Mouse (Mus musculus) gastrocnemius, adult 2 months (tissue): ENCODE measurements at regions not wholly inside any gene's neighbourhood (a gene's known extent, or its start where the extent isn't known, plus 50 kb on each side); places are given as distances from the start of the nearest gene placed in this dataset.
A peak's percentile ranks its signal among the peaks of the same experiment; 100 is the strongest.

Experiments used
- DNase-seq: peaks from one replicate; pipeline ENCODE4 v3.0.0; 2022
- H3K27ac ChIP-seq: fragments of 200-600 bp; 2 replicates; pipeline ENCODE4 v1.8.1; 2022; ENCODE audit warnings: mild to moderate bottlenecking
- H3K4me3 ChIP-seq: fragments of 200-600 bp; 2 replicates; pipeline ENCODE4 v1.8.1; 2022; ENCODE audit warnings: mild to moderate bottlenecking, moderate library complexity
- CTCF ChIP-seq: fragments of 200-600 bp; IDR thresholded peaks from 2 replicates; pipeline ENCODE4 v1.8.1; 2022; ENCODE audit warnings: antibody characterized with exemption, mild to moderate bottlenecking, moderate library complexity
- intact Hi-C: fragments of 180-260 bp; cut with DNase I; formaldehyde crosslinking; loops from one replicate; pipeline ENCODE4 v1.15.1; 2025

GRCm38 (mm10) chr13:37483010-37483855 is 138.2 kb downstream of the Ly86 start:
- Histone ChIP-seq H3K27ac (peak overlapping the region; percentile 93), H3K4me3 (peak overlapping the region; percentile 68)
- TF ChIP-seq CTCF: peak; percentile 32
- intact Hi-C loops: loop anchor here (2.0 kb wide), 1 partner anchor 26 kb away; no protein-coding TSS in a partner anchor
- peak; percentile 74 for DNase-seq

- intact Hi-C loops: loop anchor here (5.0 kb wide), 1 partner anchor 48 kb away; no protein-coding TSS in a partner anchor
- TF ChIP-seq CTCF: no peak
- no peak for DNase-seq
- no peak overlapping the region for H3K4me3 ChIP-seq
- H3K27ac ChIP-seq: peak overlapping the region; percentile 68
Observed at GRCm38 (mm10) chr13:37484631-37485030, 139.6 kb downstream of the Ly86 start.

- intact Hi-C loops: no loop called here
- Histone ChIP-seq H3K4me3 (no peak overlapping the region), H3K27ac (peak overlapping the region; percentile 43; the same call in 1 of the 2 replicates)
- TF ChIP-seq CTCF: no peak
- peak; percentile 31 for DNase-seq
Observed at GRCm38 (mm10) chr13:37492115-37493001, 147.3 kb downstream of the Ly86 start.

- no peak overlapping the region for H3K27ac ChIP-seq
- H3K4me3 ChIP-seq: no peak overlapping the region
- no peak for TF ChIP-seq CTCF
- no peak for DNase-seq
- intact Hi-C loops: no loop called here
Observed at GRCm38 (mm10) chr13:37493331-37493730, 148.3 kb downstream of the Ly86 start.

GRCm38 (mm10) chr13:37495272-37495932 is 150.4 kb downstream of the Ly86 start:
- no peak overlapping the region for H3K4me3 ChIP-seq
- peak; percentile 27 for DNase-seq

GRCm38 (mm10) chr13:37497986-37498385 is 153.0 kb downstream of the Ly86 start:
- Histone ChIP-seq H3K27ac (no peak overlapping the region), H3K4me3 (no peak overlapping the region)
- intact Hi-C loops: no loop called here
- no peak for DNase-seq
- no peak for TF ChIP-seq CTCF

More at GRCm38 (mm10) chr13:37495272-37495932, 150.4 kb downstream of the Ly86 start:
- H3K27ac ChIP-seq: 0 out of 2 replicates have a peak overlapping the region, but pooled peaks have one; percentile 24
- TF ChIP-seq CTCF: no peak
- intact Hi-C loops: no loop called here

GRCm38 (mm10) chr13:37500668-37501286 is 155.8 kb downstream of the Ly86 start:
- Histone ChIP-seq H3K4me3 (no peak overlapping the region), H3K27ac (no peak overlapping the region)
- intact Hi-C loops: no loop called here
- DNase-seq: no peak
- no peak for TF ChIP-seq CTCF

GRCm38 (mm10) chr13:37503449-37503848 is 158.4 kb downstream of the Ly86 start:
- DNase-seq: no peak
- intact Hi-C loops: no loop called here
- Histone ChIP-seq H3K27ac (no peak overlapping the region), H3K4me3 (no peak overlapping the region)
- no peak for TF ChIP-seq CTCF

- TF ChIP-seq CTCF: no peak
- DNase-seq: no peak
- Histone ChIP-seq H3K4me3 (no peak overlapping the region), H3K27ac (peak overlapping the region; percentile 6; the same call in 1 of the 2 replicates)
- intact Hi-C loops: no loop called here
Observed at GRCm38 (mm10) chr13:37503898-37504297, 158.9 kb downstream of the Ly86 start.

- DNase-seq: no peak
- TF ChIP-seq CTCF: no peak
- no peak overlapping the region for H3K4me3 ChIP-seq
- peak overlapping the region; percentile 6; the same call in 1 of the 2 replicates for H3K27ac ChIP-seq
- intact Hi-C loops: no loop called here
Observed at GRCm38 (mm10) chr13:37504373-37504772, 159.4 kb downstream of the Ly86 start.

GRCm38 (mm10) chr13:37505617-37506016 is 160.6 kb downstream of the Ly86 start:
- peak overlapping the region; percentile 81 for H3K27ac ChIP-seq
- DNase-seq: no peak
- TF ChIP-seq CTCF: no peak
- intact Hi-C loops: no loop called here
- no peak overlapping the region for H3K4me3 ChIP-seq

- TF ChIP-seq CTCF: no peak
- H3K4me3 ChIP-seq: no peak overlapping the region
- peak; percentile 48 for DNase-seq
- peak overlapping the region; percentile 81 for H3K27ac ChIP-seq
- intact Hi-C loops: no loop called here
Observed at GRCm38 (mm10) chr13:37506046-37506445, 161.0 kb downstream of the Ly86 start.
